Mouse (Mus musculus): ENCODE measurements around the gene Add1. TPM values are rescaled to one million over a fixed set of nuclear protein-coding genes. Genes with fewer than 3 reads are reported as not detected.

The Add1 gene
- 253 and 261 TPM in 2 replicates for polyA plus RNA-seq (2012; rRNA removed)

DNA sequence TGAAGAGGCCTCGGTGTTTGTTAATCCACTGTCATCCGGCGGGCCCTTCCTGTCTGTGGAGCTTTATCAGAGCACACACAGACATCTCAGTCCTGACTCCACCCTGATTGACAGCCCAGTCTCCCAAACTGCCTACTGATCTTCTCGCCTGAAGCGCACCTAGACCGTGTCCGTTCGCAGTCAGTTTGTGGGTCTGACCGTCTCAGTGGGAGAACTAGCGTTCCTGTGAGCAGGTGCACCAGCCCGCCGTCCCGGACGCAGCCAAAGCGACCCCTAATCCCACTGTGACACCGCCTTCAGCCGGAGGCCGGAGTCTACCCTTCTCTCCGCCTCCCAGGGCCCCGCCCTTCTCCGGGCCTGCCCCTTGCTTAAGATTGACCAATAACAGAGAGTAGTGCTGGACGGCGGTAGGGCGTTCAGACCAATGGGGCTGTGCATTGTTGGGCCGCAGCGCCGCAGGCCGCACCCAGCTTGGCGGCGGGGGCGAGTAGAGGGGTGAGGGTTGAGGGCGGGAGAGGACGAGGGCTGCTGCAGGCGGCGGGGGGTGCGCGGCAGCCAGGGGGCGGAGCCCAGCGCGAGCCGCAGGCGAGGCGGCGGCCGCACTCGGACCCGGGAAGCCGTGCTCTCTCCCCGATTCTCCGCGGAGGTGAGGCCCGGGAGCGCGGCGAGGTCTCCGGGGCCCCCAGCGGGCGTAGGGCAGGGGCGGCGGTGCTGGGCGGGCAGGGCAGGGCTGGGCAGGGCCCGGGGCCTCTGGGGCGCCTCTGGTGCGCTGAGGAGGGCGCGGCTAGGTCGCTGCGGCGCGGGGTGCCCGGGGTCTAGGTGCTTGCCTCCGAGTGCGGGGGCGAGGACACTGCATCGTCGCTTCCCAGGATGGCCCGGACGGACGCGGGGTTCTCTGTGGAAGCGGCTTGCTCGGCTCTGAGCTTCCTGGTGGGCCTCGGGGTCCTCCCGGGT is at the start of gene Add1:
Gene Add1 (plus strand): TSS at position 397 of the 954 bp plus-strand sequence.

GRCm38 (mm10) chr5:34525663-34526476 is 47.6 kb upstream of the Add1 start, which contains the start of gene Sh3bp2:
Gene Sh3bp2 (plus strand): TSS chr5:34525838.

DNA sequence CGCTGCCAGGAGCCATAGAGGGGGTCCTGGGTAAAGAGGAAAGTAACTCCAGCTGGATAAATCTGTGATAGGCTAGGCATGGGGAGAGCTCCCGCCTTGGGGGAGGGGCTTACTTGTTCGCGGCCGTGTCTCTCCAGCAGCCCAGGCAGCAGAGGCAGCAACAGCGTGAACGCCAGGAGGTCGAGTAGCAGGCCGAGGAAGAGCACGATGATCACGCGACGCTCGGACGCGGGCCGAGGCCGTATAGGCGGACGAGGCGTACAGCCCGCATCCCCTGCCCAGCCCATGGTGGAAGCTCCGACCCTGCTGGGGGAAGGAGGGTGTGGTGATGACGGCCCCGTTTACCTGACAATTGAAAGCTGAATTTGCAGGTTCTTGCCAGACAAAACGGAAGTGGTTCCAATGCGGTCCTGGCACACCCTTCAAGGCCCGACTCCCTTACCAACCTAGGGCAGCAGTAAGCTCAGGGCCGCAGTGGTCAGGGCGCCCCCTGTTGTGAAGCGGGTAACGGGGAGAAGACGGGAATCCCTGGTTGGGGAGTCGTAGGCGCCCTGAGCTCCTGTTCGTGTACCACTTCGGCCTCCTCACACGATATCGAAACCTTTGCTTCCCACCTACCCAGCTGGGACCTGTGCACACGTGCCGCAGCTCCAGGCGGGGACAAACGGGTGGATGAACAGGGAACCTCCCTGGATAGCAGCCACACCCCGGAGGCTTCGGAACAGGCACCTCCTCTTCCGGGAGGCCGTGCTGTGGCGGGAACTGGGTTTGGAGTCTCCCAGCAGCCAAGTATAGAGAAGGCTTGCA is 63.2 kb downstream of the Add1 start, which contains the start of gene Mfsd10:
Gene Mfsd10 (minus strand): TSS at position 732 of the 807 bp plus-strand sequence.

DNA sequence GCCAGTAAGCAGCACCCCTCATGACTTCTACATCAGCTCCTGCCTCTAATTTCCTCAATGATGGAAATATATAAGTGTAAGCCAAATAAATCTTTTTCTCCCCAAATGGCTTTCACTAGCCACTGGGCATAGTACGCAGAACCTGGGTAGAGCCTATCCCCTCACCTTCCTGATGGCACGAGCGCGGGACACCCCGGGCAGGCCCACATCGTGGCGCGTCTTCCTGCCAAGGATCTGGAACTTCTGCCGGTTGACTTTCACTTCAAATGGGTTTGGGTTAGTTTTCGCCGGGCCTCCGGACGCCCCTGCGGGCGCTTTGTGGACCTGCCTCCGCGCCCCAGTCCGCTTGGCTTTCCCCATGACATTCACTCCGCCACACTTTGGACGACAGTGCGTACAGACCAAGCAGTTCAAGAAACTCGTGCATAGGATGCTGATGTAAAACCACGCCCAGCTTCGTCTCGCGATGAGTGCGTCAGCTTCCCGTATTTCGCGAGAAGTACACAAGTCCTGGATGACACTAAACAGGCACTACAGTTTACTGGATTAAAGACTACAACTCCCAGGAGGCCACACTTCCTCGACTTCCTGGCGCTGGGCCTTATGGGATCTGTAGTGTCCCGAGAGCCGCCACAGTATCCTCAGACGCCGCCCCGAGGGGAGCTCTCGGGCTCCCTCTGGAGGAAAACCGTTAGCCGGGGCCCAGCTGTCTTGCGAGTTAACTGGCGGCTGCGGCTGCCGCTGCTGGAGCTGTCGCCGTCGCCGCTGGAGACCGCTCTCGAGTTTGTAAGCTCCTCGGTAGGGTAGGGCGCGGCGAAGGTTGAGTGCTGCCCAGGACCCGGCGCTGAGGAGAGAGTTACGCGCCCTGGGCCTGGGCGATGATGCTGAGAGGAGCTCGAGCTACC is 86.5 kb downstream of the Add1 start, which contains the start of the genes Nop14 and Grk4:
Gene Nop14 (minus strand): TSS at position 463 of the 905 bp plus-strand sequence.
Gene Grk4 (plus strand): TSS at position 694 of the 905 bp plus-strand sequence.

Other genes with a start within 250 kb of the Add1 start
- 108 TPM in 2 replicates for gene Rnf4, start 237.4 kb upstream of the Add1 start, polyA plus RNA-seq (2012; rRNA removed)
- gene Fam193a, start 203.7 kb upstream of the Add1 start, polyA plus RNA-seq (2012; rRNA removed): 47.5 and 52.2 TPM in 2 replicates
- gene Tnip2, start 59.7 kb upstream of the Add1 start, polyA plus RNA-seq (2012; rRNA removed): 13.6 and 13.7 TPM in 2 replicates
- gene Sh3bp2, start 47.8 kb upstream of the Add1 start, polyA plus RNA-seq (2012; rRNA removed): 32.1 and 37.2 TPM in 2 replicates
- 222 and 224 TPM in 2 replicates for gene Mfsd10, start 63.5 kb downstream of the Add1 start, polyA plus RNA-seq (2012; rRNA removed)
- 21.6 and 22.1 TPM in 2 replicates for gene Nop14, start 86.5 kb downstream of the Add1 start, polyA plus RNA-seq (2012; rRNA removed)
- gene Grk4, start 86.7 kb downstream of the Add1 start, polyA plus RNA-seq (2012; rRNA removed): 3.8 and 4.3 TPM in 2 replicates
- 29.6 and 29.8 TPM in 2 replicates for gene Htt, start 188.1 kb downstream of the Add1 start, polyA plus RNA-seq (2012; rRNA removed)

Measured in central nervous system, embryonic 18 days (tissue).